Mouse (Mus musculus): ENCODE measurements at regions not wholly inside any gene's neighbourhood (a gene's known extent, or its start where the extent isn't known, plus 50 kb on each side); places are given as distances from the start of the nearest gene placed in this dataset.

DNA sequence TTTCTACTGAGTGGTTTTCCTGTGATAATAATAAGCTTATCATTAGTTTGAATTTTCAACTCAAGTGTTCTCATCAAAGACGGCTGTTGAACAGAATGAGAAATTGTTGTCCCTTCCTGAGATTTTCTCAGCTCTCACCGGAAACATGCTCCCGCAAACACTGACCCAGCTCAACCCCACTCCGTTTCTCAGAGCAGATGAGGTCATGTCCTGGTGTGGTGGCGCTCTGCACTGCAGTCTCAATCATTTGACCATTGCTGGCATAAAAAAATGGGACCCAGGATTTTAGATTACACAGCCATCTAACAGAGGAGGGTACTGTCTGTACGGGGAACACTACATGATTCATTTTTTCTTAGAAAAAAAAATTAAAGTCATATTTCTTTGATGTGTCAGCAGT is 156.5 kb upstream of the Rnd3 start:
- TF ChIP-seq ZC3H11A (IDR thresholded peaks at IDR 0.05; ENCODE audit: borderline replicate concordance, low read depth, low read length): no peak
- no peak for TF ChIP-seq HCFC1 (IDR thresholded peaks at IDR 0.05; ENCODE audit: borderline replicate concordance, insufficient read depth, low read length)
- no peak for TF ChIP-seq ZNF384 (IDR thresholded peaks at IDR 0.05; ENCODE audit: low read depth, low read length)
- TF ChIP-seq MAFK (IDR thresholded peaks at IDR 0.05; ENCODE audit: insufficient read depth, low read depth, low read length): no peak

Data from ES-E14 (cell line).